Mouse (Mus musculus) skeletal muscle tissue, adult 2 months (tissue): Measurements from ENCODE around the gene St7l.
A peak's percentile ranks its signal among the peaks of the same experiment; 100 is the strongest.

Experiments
- DNase-seq: peaks from one replicate; pipeline ENCODE4 v3.0.0-alpha.2; 2012; ENCODE audit warnings: low read depth, low spot score

Gene St7l

GRCm38 (mm10) chr3:104963331-104964276, 99.8 kb downstream of the St7l start:
- DNase-seq: no peak

- DNase-seq: no peak
These were observed 101.5 kb downstream of the St7l start for GRCm38 (mm10) chr3:104965070-104965855.

GRCm38 (mm10) chr3:104965991-104966554, 102.3 kb downstream of the St7l start:
- DNase-seq: no peak

- peak; percentile 61 for DNase-seq
These were observed 103.9 kb downstream of the St7l start for GRCm38 (mm10) chr3:104967548-104968300.
